Mouse (Mus musculus): ENCODE measurements around the gene Slc15a1.

DNA sequence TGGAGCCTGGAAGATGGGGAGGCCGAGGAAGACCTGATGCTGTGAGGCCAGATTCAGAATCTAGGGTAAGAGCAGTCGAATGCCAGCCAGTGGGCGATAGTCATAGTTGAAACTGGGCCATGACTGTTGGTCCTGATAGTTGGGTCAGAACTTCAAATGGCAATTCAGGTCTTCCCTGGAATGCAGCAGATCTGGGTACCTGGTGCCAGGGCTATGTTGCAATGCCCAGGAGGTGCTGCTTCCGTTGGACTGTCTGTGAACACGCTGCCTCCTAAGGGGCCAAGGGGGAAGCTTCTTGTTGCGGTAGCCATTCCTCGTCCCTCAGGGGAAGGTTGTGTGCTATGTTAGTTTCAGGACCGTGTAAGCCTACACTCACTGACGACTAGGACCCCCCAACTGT lies 25.8 kb upstream of the Slc15a1 start:
- TF ChIP-seq USF1 (IDR thresholded peaks at IDR 0.05; ENCODE audit: low read depth) (no peak), CTCF (IDR thresholded peaks at IDR 0.05; ENCODE audit: control insufficient read depth, insufficient read depth, insufficient read length) (no peak), MYOD1 (IDR thresholded peaks at IDR 0.05; ENCODE audit: control insufficient read depth, insufficient read length, low read depth) (no peak), MYOG (IDR thresholded peaks at IDR 0.05; ENCODE audit: control insufficient read depth, extremely low read depth, insufficient read length) (no peak)

All from C2C12 (cell line).